Mouse (Mus musculus) lung, embryonic 14.5 days (tissue): ENCODE data around the gene Klk1b1. TPM values are rescaled to one million over a fixed set of nuclear protein-coding genes. Genes with fewer than 3 reads are reported as not detected.

Experiments used
- ATAC-seq: fragments of 200-750 bp; cut with Nextera tagmentation; 2 replicates; pipeline ENCODE4 v1.8.0; 2017; ENCODE audit warnings: mild to moderate bottlenecking, moderate TSS enrichment, moderate library complexity; ENCODE audit not compliant: insufficient read depth
- DNase-seq: peaks from one replicate; pipeline ENCODE4 v3.0.0-alpha.2; 2015
- H3K27ac ChIP-seq: fragments of 300-500 bp; sonication (generic); 2 replicates; pipeline ENCODE4 v1.5.1; 2014; ENCODE audit warnings: low read depth, mild to moderate bottlenecking, moderate library complexity
- H3K27me3 ChIP-seq: fragments of 300-500 bp; sonication (generic); 2 replicates; pipeline ENCODE4 v1.6.1; 2014; ENCODE audit warnings: low read length, control low read depth; ENCODE audit not compliant: insufficient read depth
- H3K36me3 ChIP-seq: fragments of 300-500 bp; sonication (generic); 2 replicates; pipeline ENCODE4 v1.6.1; 2014; ENCODE audit warnings: control low read depth; ENCODE audit not compliant: insufficient read depth
- H3K4me1 ChIP-seq: fragments of 300-500 bp; sonication (generic); 2 replicates; pipeline ENCODE4 v1.6.1; 2014; ENCODE audit warnings: antibody characterized with exemption, control low read depth; ENCODE audit not compliant: insufficient read depth
- H3K4me2 ChIP-seq: fragments of 300-500 bp; sonication (generic); 2 replicates; pipeline ENCODE4 v1.6.1; 2014; ENCODE audit warnings: mild to moderate bottlenecking
- H3K4me3 ChIP-seq: fragments of 300-500 bp; sonication (generic); 2 replicates; pipeline ENCODE4 v1.5.1; 2014; ENCODE audit warnings: low read depth, low read length
- H3K9ac ChIP-seq: fragments of 300-500 bp; sonication (generic); 2 replicates; pipeline ENCODE4 v1.6.1; 2014
- H3K9me3 ChIP-seq: fragments of 300-500 bp; sonication (generic); 2 replicates; pipeline ENCODE4 v1.6.1; 2016; ENCODE audit warnings: low read depth, low read length, control low read depth
- CTCF ChIP-seq: IDR thresholded peaks from 2 replicates; pipeline ENCODE4 v1.5.1; 2016; ENCODE audit warnings: antibody characterized with exemption, low read depth
- WGBS: fragments of 180-500 bp; shearing (Covaris S2); extraction: QIAGEN DNeasy Blood & Tissue Kit; methylation state at CpG from one replicate; pipeline ENCODE4 v1.1.7; 2014; 5-methylcytosine and 5-hydroxymethylcytosine counted together
- polyA plus RNA-seq: library from polyadenylated mRNA; unstranded; fragments of >200 nt; fragmentation: Nextera tagmentation; extraction: Ambion mirVana; gene quantifications from 2 replicates; pipeline ENCODE4 v1.2.1, GENCODE M21; 2014

Gene Klk1b1
- polyA plus RNA-seq = not detected in 2 replicates

DNA sequence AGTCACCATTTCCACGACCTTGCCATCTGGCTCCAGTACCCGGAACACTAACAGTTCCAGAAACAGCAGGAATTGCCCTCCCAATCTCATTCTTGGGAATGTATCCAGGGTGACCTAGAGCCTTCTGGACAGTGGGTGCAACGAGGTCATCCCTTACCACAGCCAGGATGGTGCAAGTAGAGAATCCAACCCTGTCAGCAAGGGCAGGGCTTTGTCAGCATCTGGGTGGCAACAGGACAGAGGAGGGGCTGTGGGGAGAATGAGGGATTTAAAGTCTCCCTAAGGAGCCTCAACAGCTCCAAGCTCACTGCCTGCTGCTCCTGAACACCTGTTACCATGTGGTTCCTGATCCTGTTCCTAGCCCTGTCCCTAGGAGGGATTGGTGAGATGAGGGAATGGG, at the start of gene Klk1b1:
Gene Klk1b1, plus strand, starts transcription at position 301 of the 400 bp plus-strand sequence.
- no peak for TF ChIP-seq CTCF
- no peaks in the 10 kb centered on the region for H3K27me3 ChIP-seq
- H3K9ac ChIP-seq = no peak within 1 kb of the TSS
- ATAC-seq = no peak
- no peak within 1 kb of the TSS for H3K4me2 ChIP-seq
- H3K4me3 ChIP-seq = no peak within 1 kb of the TSS
- H3K27ac ChIP-seq = no peak within 1 kb of the TSS
- H3K36me3 ChIP-seq = no peaks in the 10 kb centered on the region
- WGBS = 59% methylated on average over 3 of the region's 3 CpGs
- DNase-seq = no peak
- H3K4me1 ChIP-seq = no peaks in the 10 kb centered on the region
- no peaks in the 10 kb centered on the region for H3K9me3 ChIP-seq

DNA sequence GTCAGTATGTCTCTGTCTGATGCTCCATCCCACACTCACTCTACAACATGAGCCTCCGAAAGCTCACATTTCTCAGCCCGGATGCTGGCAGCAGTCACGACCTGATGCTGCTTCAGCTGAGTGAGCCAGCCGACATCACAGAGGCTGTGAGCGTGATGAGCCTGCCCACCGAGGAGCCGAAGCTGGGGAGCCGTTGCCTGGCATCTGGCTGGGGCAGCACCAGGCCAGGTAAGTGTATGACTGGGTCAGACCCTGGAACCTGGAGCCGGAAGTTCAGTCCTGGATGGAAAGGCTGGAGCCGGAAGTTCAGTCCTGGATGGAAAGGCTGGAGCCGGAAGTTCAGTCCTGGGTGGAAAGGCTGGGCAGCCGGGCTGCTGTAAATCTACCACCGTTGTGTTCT, 48.1 kb upstream of the Klk1b1 start:
- no peaks in the 10 kb centered on the region for H3K9me3 ChIP-seq
- 68% methylated on average over 13 of the region's 13 CpGs for WGBS
- no peak for ATAC-seq

DNA sequence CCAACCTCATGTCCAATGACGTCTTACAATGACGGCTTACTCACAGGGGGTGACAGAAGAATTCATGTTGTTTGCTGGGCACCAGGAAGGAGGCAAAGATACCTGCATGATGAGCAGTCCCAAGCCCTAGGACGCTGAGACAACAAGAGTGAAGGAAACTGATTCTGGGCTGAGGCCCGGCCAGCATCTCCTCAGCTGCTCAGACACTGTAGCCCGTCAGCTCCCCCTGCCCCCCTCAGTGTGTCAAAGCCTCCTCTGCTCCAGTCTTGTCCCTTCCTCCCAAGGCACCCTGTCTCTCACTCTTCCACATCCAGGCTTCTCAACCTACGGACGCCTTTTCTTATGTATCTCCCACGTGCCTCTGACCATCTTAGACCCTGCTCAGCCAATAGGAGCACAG, 47.7 kb upstream of the Klk1b1 start:
- WGBS = 68% methylated on average over 8 of the region's 8 CpGs
- Histone ChIP-seq H3K27ac (no peak overlapping the region), H3K27me3 (no peaks in the 10 kb centered on the region), H3K4me1 (no peaks in the 10 kb centered on the region), H3K4me3 (no peak overlapping the region), H3K9ac (no peak overlapping the region), H3K36me3 (no peaks in the 10 kb centered on the region), H3K4me2 (no peak overlapping the region), H3K9me3 (no peaks in the 10 kb centered on the region)
- ATAC-seq = no peak
- TF ChIP-seq CTCF = no peak
- DNase-seq = no peak

More for the DNA sequence above, 48.1 kb upstream of the Klk1b1 start:
- no peak overlapping the region for H3K4me3 ChIP-seq
- no peak overlapping the region for H3K4me2 ChIP-seq
- no peak for DNase-seq
- no peak for TF ChIP-seq CTCF
- H3K27ac ChIP-seq = no peak overlapping the region
- H3K9ac ChIP-seq = no peak overlapping the region
- no peaks in the 10 kb centered on the region for H3K27me3 ChIP-seq
- H3K4me1 ChIP-seq = no peaks in the 10 kb centered on the region
- no peaks in the 10 kb centered on the region for H3K36me3 ChIP-seq

DNA sequence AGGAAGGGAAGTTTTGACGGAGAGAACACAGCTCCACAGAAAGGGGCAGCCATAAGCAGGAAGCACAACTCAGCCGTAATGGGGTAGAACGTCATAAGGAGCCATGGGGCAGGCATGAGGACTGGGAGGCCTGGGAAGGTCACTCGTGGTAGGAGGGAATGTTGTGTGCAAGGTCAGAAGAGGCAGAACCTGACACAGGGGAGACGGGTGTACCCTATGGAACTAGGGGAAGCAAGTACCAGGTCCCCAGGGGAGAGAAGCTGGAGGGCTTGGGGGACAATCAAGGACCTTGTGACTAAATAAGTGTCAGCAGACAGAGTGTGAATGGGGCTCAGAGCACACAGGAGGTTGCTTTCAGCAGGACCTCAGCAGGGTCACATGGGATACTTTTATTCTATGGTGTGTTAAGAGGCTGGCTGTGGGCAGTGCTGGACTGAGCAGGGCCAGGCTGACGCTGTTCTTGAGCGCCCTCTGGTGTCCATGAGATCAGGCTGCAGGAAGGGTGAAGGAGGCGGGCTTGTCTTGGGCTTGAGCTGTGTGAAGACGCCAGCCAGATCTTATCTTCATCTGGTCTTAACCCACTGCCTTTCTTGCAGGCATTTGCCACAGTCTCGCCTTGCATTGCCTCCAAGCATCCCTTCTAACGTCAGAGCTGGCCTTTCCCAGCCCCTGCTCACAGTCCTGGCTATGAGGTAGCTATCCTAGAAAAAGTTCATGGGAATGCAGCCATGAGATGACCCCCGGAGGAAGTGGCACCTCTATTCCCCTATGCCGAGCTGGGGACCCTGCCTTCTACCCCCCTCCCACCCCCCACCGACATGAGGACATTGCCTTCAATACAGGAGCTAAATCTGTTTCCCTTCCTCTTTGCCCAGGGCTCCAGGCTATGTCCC, 46.7 kb upstream of the Klk1b1 start:
- WGBS = 25% methylated on average over 14 of the region's 14 CpGs
- Histone ChIP-seq H3K4me3 (no peak overlapping the region), H3K9me3 (no peaks in the 10 kb centered on the region), H3K27ac (no peak overlapping the region), H3K9ac (no peak overlapping the region), H3K36me3 (no peaks in the 10 kb centered on the region), H3K4me2 (no peak overlapping the region), H3K27me3 (no peaks in the 10 kb centered on the region), H3K4me1 (no peaks in the 10 kb centered on the region)
- ATAC-seq (peak; percentile 93), DNase-seq (peak; percentile 86)
- TF ChIP-seq CTCF = peak; percentile 91

DNA sequence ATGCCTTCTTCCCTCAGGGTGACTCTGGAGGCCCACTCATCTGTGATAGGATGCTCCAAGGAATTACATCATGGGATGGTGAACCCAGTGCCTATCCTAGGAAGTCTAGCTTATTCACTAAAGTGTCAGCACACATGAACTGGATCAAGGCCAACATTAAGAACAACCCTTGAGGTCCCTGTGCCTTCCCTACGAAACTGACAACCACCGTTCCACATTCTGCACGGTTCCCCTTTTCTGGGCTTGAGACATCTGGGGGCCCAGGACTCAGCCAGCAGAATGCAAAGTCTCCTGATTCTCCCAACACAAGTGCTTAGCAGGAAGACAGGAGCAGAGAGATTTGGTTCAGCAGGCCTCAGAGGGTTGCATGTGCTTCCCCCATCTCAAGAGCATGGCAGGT, 46.0 kb upstream of the Klk1b1 start:
- DNase-seq (no peak), ATAC-seq (no peak)
- no peak overlapping the region for H3K4me2 ChIP-seq
- no peak overlapping the region for H3K9ac ChIP-seq
- no peaks in the 10 kb centered on the region for H3K4me1 ChIP-seq
- no peak overlapping the region for H3K4me3 ChIP-seq
- H3K27ac ChIP-seq = no peak overlapping the region
- no peaks in the 10 kb centered on the region for H3K27me3 ChIP-seq
- H3K9me3 ChIP-seq = no peaks in the 10 kb centered on the region
- no peak for TF ChIP-seq CTCF
- no peaks in the 10 kb centered on the region for H3K36me3 ChIP-seq
- 87% methylated on average over 3 of the region's 3 CpGs for WGBS

DNA sequence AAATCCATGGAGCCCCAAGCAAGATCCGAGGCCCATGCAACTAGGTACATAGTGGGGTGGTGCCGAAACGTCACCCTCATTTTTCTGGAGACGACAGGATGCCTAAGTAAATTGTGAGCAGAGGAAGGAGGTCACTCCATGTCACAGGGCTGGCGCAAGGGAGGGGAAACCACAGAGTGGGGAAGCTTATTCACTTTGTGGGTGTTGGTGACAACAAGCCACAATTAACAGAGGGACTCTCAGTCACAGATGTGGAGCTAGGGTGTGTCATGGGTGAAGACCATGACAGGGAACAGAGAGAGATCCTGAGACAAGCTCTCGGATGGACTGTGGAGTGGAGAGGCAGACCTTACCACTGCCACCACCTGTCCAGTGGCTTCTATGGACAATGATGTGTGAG, 45.5 kb upstream of the Klk1b1 start:
- H3K4me1 ChIP-seq = no peaks in the 10 kb centered on the region
- ATAC-seq = no peak
- no peaks in the 10 kb centered on the region for H3K9me3 ChIP-seq
- 77% methylated on average over 6 of the region's 6 CpGs for WGBS
- H3K4me2 ChIP-seq = no peak overlapping the region
- DNase-seq = no peak
- no peak overlapping the region for H3K4me3 ChIP-seq
- no peak overlapping the region for H3K27ac ChIP-seq
- no peak overlapping the region for H3K9ac ChIP-seq
- H3K36me3 ChIP-seq = no peaks in the 10 kb centered on the region
- no peaks in the 10 kb centered on the region for H3K27me3 ChIP-seq
- TF ChIP-seq CTCF = no peak

DNA sequence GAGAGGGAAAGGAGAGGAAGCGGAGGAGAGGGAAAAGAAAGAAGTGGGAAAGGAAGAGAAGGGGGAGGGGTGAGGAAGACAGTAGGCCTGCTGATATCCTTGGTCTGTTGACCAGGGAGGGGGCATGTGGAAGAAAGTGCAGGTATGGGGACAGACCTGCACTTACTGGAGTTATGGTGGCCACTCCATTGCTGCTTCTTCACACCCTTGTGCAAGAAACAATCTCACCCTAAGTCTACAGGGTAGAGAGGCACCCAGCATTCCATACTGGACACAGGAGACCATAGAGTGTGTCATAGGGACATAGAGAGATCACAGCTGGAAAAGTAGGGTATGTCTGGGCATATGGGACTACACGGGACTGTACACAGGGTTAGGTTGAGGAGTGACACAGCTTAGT, 44.6 kb upstream of the Klk1b1 start:
- no peaks in the 10 kb centered on the region for H3K9me3 ChIP-seq
- ATAC-seq (no peak), DNase-seq (no peak)
- WGBS = 75% methylated on average over 2 of the region's 2 CpGs
- no peak overlapping the region for H3K4me2 ChIP-seq
- H3K36me3 ChIP-seq = no peaks in the 10 kb centered on the region
- H3K27ac ChIP-seq = no peak overlapping the region
- H3K4me1 ChIP-seq = no peaks in the 10 kb centered on the region
- TF ChIP-seq CTCF = no peak
- H3K27me3 ChIP-seq = no peaks in the 10 kb centered on the region
- no peak overlapping the region for H3K4me3 ChIP-seq
- no peak overlapping the region for H3K9ac ChIP-seq
